Mouse (Mus musculus) adrenal gland, postnatal 4 days (tissue): Measurements from ENCODE around the gene Atp2a1. TPM values are rescaled to one million over a fixed set of nuclear protein-coding genes. Genes with fewer than 3 reads are reported as not detected.
"Not testable (repeated sequence)": the region's sequence is repeated elsewhere in the genome, so short reads cannot be mapped to it uniquely, and the experiment has no call there.

ENCODE experiments used
- DNase-seq, 2 experiments: peaks; one replicate each; pipeline ENCODE4 v3.0.0; 2021 to 2022; ENCODE audit warnings: low spot score in 2 of 2, mixed read lengths in 2 of 2
- long read RNA-seq, 2 experiments: library from polyadenylated mRNA; stranded (forward); transcript quantifications; one replicate each; pipeline ENCODE4 v2.0.0; 2021
- total RNA-seq, 2 experiments: library from RNA; stranded (reverse); gene quantifications; 2 replicates each; pipeline ENCODE4 v1.2.3; 2021

Gene Atp2a1
- total RNA-seq: 100 to 1,000 TPM in 1 of 2 experiments, 10 to 100 TPM in 1; 56.9 to 145 TPM
- long read RNA-seq, experiment 1, partial matches to known transcripts: 28 of 222 reads
- long read RNA-seq, experiment 1, other reads (novel, unspliced or antisense): 194 of 222 reads
- long read RNA-seq, experiment 2, partial matches to known transcripts: 30 of 497 reads
- long read RNA-seq, experiment 2, other reads (novel, unspliced or antisense): 467 of 497 reads

GRCm38 (mm10) chr7:126463004-126463403, at the start of gene Atp2a1:
Gene Atp2a1, minus strand, starts transcription at chr7:126463108.
- DNase-seq: no peak

GRCm38 (mm10) chr7:126511287-126511686, 48.4 kb upstream of the Atp2a1 start:
- DNase-seq: no peak

GRCm38 (mm10) chr7:126507126-126507778, 44.3 kb upstream of the Atp2a1 start:
- no peak for DNase-seq

GRCm38 (mm10) chr7:126504913-126505312, 42.0 kb upstream of the Atp2a1 start:
- DNase-seq: no peak

- peak; percentile 96 to 98 for DNase-seq
Observed at GRCm38 (mm10) chr7:126503273-126503878, 40.5 kb upstream of the Atp2a1 start, which contains the start of gene Atxn2l. Gene Atxn2l, minus strand, starts transcription at chr7:126503437.

- DNase-seq: peak in 1 of 2 experiments; percentile 22
Observed at GRCm38 (mm10) chr7:126502751-126503150, 39.8 kb upstream of the Atp2a1 start.

- peak; percentile 70 to 87 for DNase-seq
Observed at GRCm38 (mm10) chr7:126502023-126502741, 39.3 kb upstream of the Atp2a1 start.

GRCm38 (mm10) chr7:126501684-126502022, 38.7 kb upstream of the Atp2a1 start:
- no peak for DNase-seq

GRCm38 (mm10) chr7:126499416-126499815, 36.5 kb upstream of the Atp2a1 start:
- no peak for DNase-seq

GRCm38 (mm10) chr7:126497966-126498365, 35.1 kb upstream of the Atp2a1 start:
- DNase-seq: no peak

- DNase-seq: no peak
Observed at GRCm38 (mm10) chr7:126496475-126496874, 33.6 kb upstream of the Atp2a1 start.

- no peak for DNase-seq
Observed at GRCm38 (mm10) chr7:126494120-126494519, 31.2 kb upstream of the Atp2a1 start.

- no peak for DNase-seq
Observed at GRCm38 (mm10) chr7:126491973-126492372, 29.1 kb upstream of the Atp2a1 start.

GRCm38 (mm10) chr7:126491005-126491404, 28.1 kb upstream of the Atp2a1 start:
- no peak for DNase-seq

- not testable (repeated sequence) for DNase-seq
Observed at GRCm38 (mm10) chr7:126487617-126488385, 24.9 kb upstream of the Atp2a1 start.

GRCm38 (mm10) chr7:126487052-126487483, 24.2 kb upstream of the Atp2a1 start, which contains the start of gene Tufm:
Gene Tufm, plus strand, starts transcription at chr7:126487361.
- peak; percentile 79 to 91 for DNase-seq

- DNase-seq: peak; percentile 68 to 78
Observed at GRCm38 (mm10) chr7:126482392-126482871, 19.5 kb upstream of the Atp2a1 start.

- DNase-seq: no peak
Observed at GRCm38 (mm10) chr7:126481699-126482098, 18.8 kb upstream of the Atp2a1 start.

- peak; percentile 62 to 78 for DNase-seq
Observed at GRCm38 (mm10) chr7:126474993-126475581, 12.2 kb upstream of the Atp2a1 start, which contains the start of gene Sh2b1. Gene Sh2b1, minus strand, starts transcription at chr7:126475424.

GRCm38 (mm10) chr7:126474486-126474955, 11.6 kb upstream of the Atp2a1 start:
- DNase-seq: no peak
